Mouse (Mus musculus): ENCODE measurements around the gene Frmd4a. TPM values are rescaled to one million over a fixed set of nuclear protein-coding genes. Genes with fewer than 3 reads are reported as not detected.

Gene Frmd4a
- polyA plus RNA-seq, 1 experiment = 4.2 TPM

- Histone ChIP-seq H3K27ac (ENCODE audit: insufficient read depth, low read depth, low read length) (no peak overlapping the region), H3K4me3 (ENCODE audit: low read depth, low read length) (no peak overlapping the region), H3K36me3 (ENCODE audit: control insufficient read depth, insufficient read depth, low read length) (no peaks in the 10 kb centered on the region), H3K4me1 (ENCODE audit: control insufficient read depth, insufficient read depth, insufficient read length, low read length) (no peaks in the 10 kb centered on the region), H3K27me3 (ENCODE audit: control insufficient read depth, insufficient read depth, low read length) (no peaks in the 10 kb centered on the region)
- TF ChIP-seq POLR2A (IDR thresholded peaks at IDR 0.05; ENCODE audit: low read depth, low read length) = no peak
- TF ChIP-seq CTCF (IDR thresholded peaks at IDR 0.05; ENCODE audit: extremely low read depth, insufficient read length, insufficient replicate concordance, low read depth, low read length) = no peak
- WGBS = 72% methylated on average over 5 of the region's 5 CpGs
Measured at GRCm38 (mm10) chr2:4282777-4283176, 265.3 kb downstream of the Frmd4a start.

- TF ChIP-seq POLR2A (IDR thresholded peaks at IDR 0.05; ENCODE audit: low read depth, low read length) (no peak), CTCF (IDR thresholded peaks at IDR 0.05; ENCODE audit: extremely low read depth, insufficient read length, insufficient replicate concordance, low read depth, low read length) (no peak)
- H3K27ac ChIP-seq (ENCODE audit: insufficient read depth, low read depth, low read length) = no peak overlapping the region
- H3K36me3 ChIP-seq (ENCODE audit: control insufficient read depth, insufficient read depth, low read length) = no peaks in the 10 kb centered on the region
- no peaks in the 10 kb centered on the region for H3K4me1 ChIP-seq (ENCODE audit: control insufficient read depth, insufficient read depth, insufficient read length, low read length)
- H3K4me3 ChIP-seq (ENCODE audit: low read depth, low read length) = no peak overlapping the region
- WGBS = 32% methylated on average over 4 of the region's 4 CpGs
- H3K27me3 ChIP-seq (ENCODE audit: control insufficient read depth, insufficient read depth, low read length) = no peaks in the 10 kb centered on the region
Measured at GRCm38 (mm10) chr2:4285693-4286291, 268.3 kb downstream of the Frmd4a start.

GRCm38 (mm10) chr2:4286390-4286901 lies 268.9 kb downstream of the Frmd4a start:
- Histone ChIP-seq H3K4me1 (ENCODE audit: control insufficient read depth, insufficient read depth, insufficient read length, low read length) (no peaks in the 10 kb centered on the region), H3K27ac (ENCODE audit: insufficient read depth, low read depth, low read length) (no peak overlapping the region), H3K36me3 (ENCODE audit: control insufficient read depth, insufficient read depth, low read length) (no peaks in the 10 kb centered on the region), H3K4me3 (ENCODE audit: low read depth, low read length) (no peak overlapping the region), H3K27me3 (ENCODE audit: control insufficient read depth, insufficient read depth, low read length) (no peaks in the 10 kb centered on the region)
- WGBS = 58% methylated on average over 8 of the region's 8 CpGs
- TF ChIP-seq POLR2A (IDR thresholded peaks at IDR 0.05; ENCODE audit: low read depth, low read length) (no peak), CTCF (IDR thresholded peaks at IDR 0.05; ENCODE audit: extremely low read depth, insufficient read length, insufficient replicate concordance, low read depth, low read length) (no peak)

GRCm38 (mm10) chr2:4290475-4290874 lies 273.0 kb downstream of the Frmd4a start:
- no peaks in the 10 kb centered on the region for H3K36me3 ChIP-seq (ENCODE audit: control insufficient read depth, insufficient read depth, low read length)
- WGBS = 94% methylated on average over 2 of the region's 2 CpGs
- no peak overlapping the region for H3K4me3 ChIP-seq (ENCODE audit: low read depth, low read length)
- H3K27me3 ChIP-seq (ENCODE audit: control insufficient read depth, insufficient read depth, low read length) = no peaks in the 10 kb centered on the region
- TF ChIP-seq CTCF (IDR thresholded peaks at IDR 0.05; ENCODE audit: extremely low read depth, insufficient read length, insufficient replicate concordance, low read depth, low read length) (no peak), POLR2A (IDR thresholded peaks at IDR 0.05; ENCODE audit: low read depth, low read length) (no peak)
- H3K4me1 ChIP-seq (ENCODE audit: control insufficient read depth, insufficient read depth, insufficient read length, low read length) = no peaks in the 10 kb centered on the region
- no peak overlapping the region for H3K27ac ChIP-seq (ENCODE audit: insufficient read depth, low read depth, low read length)

- H3K27ac ChIP-seq (ENCODE audit: insufficient read depth, low read depth, low read length) = no peak overlapping the region
- TF ChIP-seq CTCF (IDR thresholded peaks at IDR 0.05; ENCODE audit: extremely low read depth, insufficient read length, insufficient replicate concordance, low read depth, low read length) (no peak), POLR2A (IDR thresholded peaks at IDR 0.05; ENCODE audit: low read depth, low read length) (no peak)
- 52% methylated on average over 2 of the region's 2 CpGs for WGBS
- H3K4me1 ChIP-seq (ENCODE audit: control insufficient read depth, insufficient read depth, insufficient read length, low read length) = no peaks in the 10 kb centered on the region
- H3K4me3 ChIP-seq (ENCODE audit: low read depth, low read length) = no peak overlapping the region
- no peaks in the 10 kb centered on the region for H3K27me3 ChIP-seq (ENCODE audit: control insufficient read depth, insufficient read depth, low read length)
- H3K36me3 ChIP-seq (ENCODE audit: control insufficient read depth, insufficient read depth, low read length) = no peaks in the 10 kb centered on the region
Measured at GRCm38 (mm10) chr2:4291100-4291499, 273.6 kb downstream of the Frmd4a start.

GRCm38 (mm10) chr2:4291671-4292070 lies 274.2 kb downstream of the Frmd4a start:
- no peaks in the 10 kb centered on the region for H3K36me3 ChIP-seq (ENCODE audit: control insufficient read depth, insufficient read depth, low read length)
- WGBS = 35% methylated on average over 3 of the region's 3 CpGs
- no peaks in the 10 kb centered on the region for H3K4me1 ChIP-seq (ENCODE audit: control insufficient read depth, insufficient read depth, insufficient read length, low read length)
- H3K27ac ChIP-seq (ENCODE audit: insufficient read depth, low read depth, low read length) = no peak overlapping the region
- no peak overlapping the region for H3K4me3 ChIP-seq (ENCODE audit: low read depth, low read length)
- TF ChIP-seq POLR2A (IDR thresholded peaks at IDR 0.05; ENCODE audit: low read depth, low read length) (no peak), CTCF (IDR thresholded peaks at IDR 0.05; ENCODE audit: extremely low read depth, insufficient read length, insufficient replicate concordance, low read depth, low read length) (no peak)
- H3K27me3 ChIP-seq (ENCODE audit: control insufficient read depth, insufficient read depth, low read length) = no peaks in the 10 kb centered on the region

- 100% methylated on average over 1 of the region's 1 CpGs for WGBS
- Histone ChIP-seq H3K36me3 (ENCODE audit: control insufficient read depth, insufficient read depth, low read length) (no peaks in the 10 kb centered on the region), H3K27ac (ENCODE audit: insufficient read depth, low read depth, low read length) (no peak overlapping the region), H3K4me1 (ENCODE audit: control insufficient read depth, insufficient read depth, insufficient read length, low read length) (no peaks in the 10 kb centered on the region), H3K4me3 (ENCODE audit: low read depth, low read length) (no peak overlapping the region), H3K27me3 (ENCODE audit: control insufficient read depth, insufficient read depth, low read length) (no peaks in the 10 kb centered on the region)
- TF ChIP-seq CTCF (IDR thresholded peaks at IDR 0.05; ENCODE audit: extremely low read depth, insufficient read length, insufficient replicate concordance, low read depth, low read length) = no peak
Measured at GRCm38 (mm10) chr2:4293726-4294125, 276.2 kb downstream of the Frmd4a start.
